ENCODE assay signal across 8 mouse cellular contexts in the genomic region with DNA sequence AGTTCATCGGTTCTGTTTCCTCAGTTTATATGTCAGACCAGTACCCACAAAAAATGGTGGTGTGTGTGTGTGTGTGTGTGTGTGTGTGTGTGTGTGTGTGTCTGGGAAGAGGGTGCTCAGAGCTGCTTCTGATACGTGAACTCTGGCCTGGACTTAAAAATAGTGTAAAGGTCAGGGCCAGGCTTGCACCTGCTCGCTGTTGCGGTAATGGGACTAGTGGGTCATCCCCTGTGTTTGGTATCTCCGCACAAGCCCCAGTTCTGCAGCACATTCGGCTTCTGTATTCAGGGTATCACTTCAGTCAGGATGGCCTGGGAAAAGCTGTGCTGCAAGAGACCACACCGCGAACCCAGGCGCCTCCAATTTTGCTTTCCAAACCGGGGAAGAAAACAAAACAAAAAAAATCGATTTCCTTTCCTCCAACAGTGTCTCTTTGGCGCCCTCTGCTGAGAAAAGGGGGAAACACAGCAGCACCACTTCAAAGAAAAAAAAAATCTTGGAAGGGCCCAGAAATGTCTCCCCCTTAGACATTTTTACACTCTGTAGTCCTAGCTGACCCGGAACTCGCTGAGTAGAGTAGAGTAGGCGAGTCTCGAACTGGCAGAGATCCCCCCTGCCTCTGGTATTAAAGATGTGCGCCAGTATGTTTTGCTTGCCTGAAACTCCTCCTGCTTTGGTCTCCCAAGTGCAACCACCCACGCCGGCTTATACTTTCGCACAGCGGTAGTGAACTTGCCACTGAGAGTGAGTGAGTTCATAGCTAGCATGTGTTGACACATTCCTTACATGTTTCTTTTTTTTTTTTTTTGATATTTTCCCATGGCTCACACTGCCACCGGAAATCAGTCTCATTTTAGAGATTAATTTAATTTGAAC. TPM values are rescaled to one million over a fixed set of nuclear protein-coding genes. Genes with fewer than 3 reads are reported as not detected.
DNase-seq lines count a peak whose midpoint lies in the region; ATAC-seq and TF ChIP-seq lines count a peak whose summit lies in the region.

No protein-coding gene starts in this region.

- H3K4me1 ChIP-seq in cortical plate, adult 2 months (ENCODE audit: control insufficient read depth, insufficient read depth, low read length), result peaks cover 4% of the 10 kb centered on the region

- ATAC-seq in megakaryocyte progenitor cell, adult 5-6 weeks (replicated peaks; ENCODE audit: poor library complexity), result peak; percentile 66

- peak; percentile 75 for TF ChIP-seq CTCF in cortical plate, adult 2 months (IDR thresholded peaks at IDR 0.05; ENCODE audit: extremely low read depth, insufficient read depth, low read length)

- TF ChIP-seq POLR2A in cortical plate, adult 2 months (IDR thresholded peaks at IDR 0.05; ENCODE audit: extremely low read depth, insufficient read depth, low read length), result no peak

- H3K27ac ChIP-seq in cortical plate, adult 2 months (ENCODE audit: insufficient read depth, low read length), result peak overlapping the region; percentile 67

- DNase-seq in ZHBTc4 (ENCODE audit: low read depth, low spot score), result peak; percentile 85
- DNase-seq in gastrocnemius, adult 8-10 months (ENCODE audit: low spot score in 2 of 2), result peak; percentile 82 to 84
- DNase-seq in induced T-regulatory cell, adult 2 months (ENCODE audit: low read depth), result peak; percentile 96
- DNase-seq in left cerebral cortex, adult 9 months (ENCODE audit: low spot score in 2 of 2), result peak; percentile 39 to 93
- DNase-seq in right cerebral cortex, postnatal 14 days, result peak; percentile 89
- peak; percentile 81 to 88 for DNase-seq in urinary bladder, postnatal 36 days (ENCODE audit: low spot score in 2 of 2)

- peak overlapping the region; percentile 91 for H3K4me3 ChIP-seq in cortical plate, adult 2 months (ENCODE audit: insufficient read depth, low read length)

RNA-seq across cellular contexts. Expression of a gene that starts 1.2 kb away (rescaled TPM):
- 119 and 135 TPM in 2 replicates for polyA plus RNA-seq in cortical plate, adult 2 months (2012; rRNA removed)
- 100 to 1,000 TPM in 3 of 4 experiments, 10 to 100 TPM in 1; 97.2 to 102 (median 101) TPM for total RNA-seq in gastrocnemius, adult 8-10 months (2022)
- 8.5 and 11.8 TPM in 2 replicates for total RNA-seq in megakaryocyte progenitor cell, adult 5-6 weeks (2015)
- 9.8 and 11.2 TPM in 2 replicates for total RNA-seq in megakaryocyte progenitor cell, adult 5-6 weeks (2017)

RNA-seq across cellular contexts. Expression of a gene that starts 13.8 kb away (rescaled TPM):
- polyA plus RNA-seq in cortical plate, adult 2 months (2012; rRNA removed), result 137 and 148 TPM in 2 replicates
- 1 to 10 TPM; 8.3 to 9.4 (median 9.2) TPM for total RNA-seq in gastrocnemius, adult 8-10 months (2022)
- total RNA-seq in megakaryocyte progenitor cell, adult 5-6 weeks (2015), result 1.6 and 2.4 TPM in 2 replicates
- total RNA-seq in megakaryocyte progenitor cell, adult 5-6 weeks (2017), result 1.3 and 2.5 TPM in 2 replicates

RNA-seq across cellular contexts. Expression of a gene that starts 29.5 kb away (rescaled TPM):
- 51.0 and 52.9 TPM in 2 replicates for polyA plus RNA-seq in cortical plate, adult 2 months (2012; rRNA removed)
- total RNA-seq in gastrocnemius, adult 8-10 months (2022), result 1 to 10 TPM; 4.5 to 6.3 (median 5.3) TPM
- 12.1 and 12.6 TPM in 2 replicates for total RNA-seq in megakaryocyte progenitor cell, adult 5-6 weeks (2015)
- total RNA-seq in megakaryocyte progenitor cell, adult 5-6 weeks (2017), result 9.3 and 14.5 TPM in 2 replicates

Comparison
In these comparisons a context has a peak if more than half of its experiments do, and no peak if none do; other contexts are left out.
1. Peak in every context shown above with its lines: DNase-seq, ATAC-seq, H3K4me3 ChIP-seq and H3K27ac ChIP-seq.
2. RNA of a gene that starts 1.2 kb away (total RNA-seq): 97.2 to 102 TPM in gastrocnemius, adult 8-10 months; 8.5 to 11.8 TPM in megakaryocyte progenitor cell, adult 5-6 weeks; every median in the first group is over 4 times any median in the second.